14 mouse cellular contexts compared by ENCODE assay signal in genomic region chr12:75833960-75834729, GRCm38 (mm10). TPM values are rescaled to one million over a fixed set of nuclear protein-coding genes. Genes with fewer than 3 reads are reported as not detected.
DNase-seq lines count a peak whose midpoint lies in the region; ATAC-seq lines count a peak whose summit lies in the region.
"Had no signal": no experiment of that assay in that cellular context is flagged by ENCODE, and none has a peak within 500 bp of the region (broad histone marks: within the 10 kb centered on the region; RNA-seq: fewer than 3 reads in every experiment).

No protein-coding gene starts in this region.

- H3K4me1 ChIP-seq in heart, embryonic 11.5 days (ENCODE audit: control insufficient read depth, insufficient read depth, low read length) = peaks cover 46% of the 10 kb centered on the region
- H3K4me1 ChIP-seq in heart, embryonic 10.5 days = peaks cover 51% of the 10 kb centered on the region
- no peaks in the 10 kb centered on the region; the same call in 1 of the 2 replicates for H3K4me1 ChIP-seq in liver, embryonic 16.5 days (ENCODE audit: control insufficient read depth, low read depth, low read length)
- H3K4me1 ChIP-seq in liver, embryonic 12.5 days = peaks cover 17% of the 10 kb centered on the region
- H3K4me1 ChIP-seq in stomach, embryonic 14.5 days (ENCODE audit: control insufficient read depth, insufficient read depth, low read length) = peaks cover 36% of the 10 kb centered on the region

- no peak for ATAC-seq in heart, embryonic 11.5 days (replicated peaks; ENCODE audit: insufficient number of reproducible peaks, low FRiP score, low TSS enrichment)
- peak; percentile 32; the same call in 1 of the 2 replicates for ATAC-seq in liver, embryonic 16.5 days (ENCODE audit: low read depth)
- no peak for ATAC-seq in liver, embryonic 12.5 days
- no peak for ATAC-seq in stomach, embryonic 14.5 days (ENCODE audit: insufficient number of reproducible peaks, insufficient read depth, low FRiP score, low read depth)
- ATAC-seq: liver, postnatal 0 days had no signal

- no peaks in the 10 kb centered on the region for H3K9me3 ChIP-seq in heart, embryonic 11.5 days (replicated peaks; ENCODE audit: control insufficient read depth, low read length)
- H3K9me3 ChIP-seq in heart, embryonic 10.5 days = no peaks in the 10 kb centered on the region
- no peaks in the 10 kb centered on the region for H3K9me3 ChIP-seq in liver, embryonic 16.5 days (replicated peaks; ENCODE audit: control insufficient read depth, low read length)
- no peaks in the 10 kb centered on the region for H3K9me3 ChIP-seq in liver, embryonic 12.5 days (replicated peaks)
- no peaks in the 10 kb centered on the region for H3K9me3 ChIP-seq in stomach, embryonic 14.5 days (ENCODE audit: control insufficient read depth, low read depth, low read length)
- H3K9me3 ChIP-seq: forebrain, embryonic 12.5 days had no signal

- WGBS in heart, embryonic 11.5 days (ENCODE audit: insufficient replicate concordance) = 66% methylated on average over 14 of the region's 14 CpGs
- WGBS in heart, embryonic 10.5 days = 70% methylated on average over 14 of the region's 14 CpGs
- WGBS in liver, embryonic 16.5 days (ENCODE audit: insufficient replicate concordance) = 44% methylated on average over 14 of the region's 14 CpGs
- WGBS in liver, embryonic 12.5 days (ENCODE audit: insufficient replicate concordance) = 62% methylated on average over 14 of the region's 14 CpGs
- WGBS in stomach, embryonic 14.5 days = 54% methylated on average over 14 of the region's 14 CpGs

- no peaks in the 10 kb centered on the region for H3K36me3 ChIP-seq in heart, embryonic 11.5 days (ENCODE audit: control insufficient read depth, insufficient read depth, low read length)
- H3K36me3 ChIP-seq in heart, embryonic 10.5 days = no peaks in the 10 kb centered on the region
- H3K36me3 ChIP-seq in liver, embryonic 16.5 days (ENCODE audit: control insufficient read depth, insufficient read depth) = no peaks in the 10 kb centered on the region
- no peaks in the 10 kb centered on the region for H3K36me3 ChIP-seq in liver, embryonic 12.5 days
- H3K36me3 ChIP-seq in stomach, embryonic 14.5 days (ENCODE audit: control insufficient read depth, insufficient read depth, low read length) = no peaks in the 10 kb centered on the region
- H3K36me3 ChIP-seq: forebrain, embryonic 12.5 days had no signal

- no peaks in the 10 kb centered on the region for H3K27me3 ChIP-seq in heart, embryonic 11.5 days (ENCODE audit: control insufficient read depth, insufficient read depth, low read length)
- no peaks in the 10 kb centered on the region for H3K27me3 ChIP-seq in heart, embryonic 10.5 days (ENCODE audit: insufficient read depth, poor library complexity, severe bottlenecking)
- H3K27me3 ChIP-seq in liver, embryonic 16.5 days (ENCODE audit: control insufficient read depth, insufficient read depth, low read depth, low read length) = no peaks in the 10 kb centered on the region
- peaks cover 46% of the 10 kb centered on the region for H3K27me3 ChIP-seq in liver, embryonic 12.5 days (replicated peaks)
- H3K27me3 ChIP-seq in stomach, embryonic 14.5 days (ENCODE audit: control insufficient read depth, insufficient read depth, low read length) = no peaks in the 10 kb centered on the region
- H3K27me3 ChIP-seq: forebrain, embryonic 12.5 days had no signal

- no peak overlapping the region; the same call in 1 of the 2 replicates for H3K4me2 ChIP-seq in heart, embryonic 11.5 days
- H3K4me2 ChIP-seq in liver, embryonic 16.5 days (ENCODE audit: low read depth, low read length) = no peak overlapping the region
- H3K4me2 ChIP-seq in liver, embryonic 12.5 days = no peak overlapping the region
- peak overlapping the region; percentile 29 for H3K4me2 ChIP-seq in stomach, embryonic 14.5 days (replicated peaks; ENCODE audit: low read depth, low read length)
- H3K4me2 ChIP-seq: forebrain, embryonic 12.5 days had no signal

- H3K9ac ChIP-seq in heart, embryonic 11.5 days (ENCODE audit: low read depth, low read length) = no peak overlapping the region
- H3K9ac ChIP-seq in liver, embryonic 16.5 days (ENCODE audit: low read depth, low read length) = no peak overlapping the region
- H3K9ac ChIP-seq in liver, embryonic 12.5 days = no peak overlapping the region
- no peak overlapping the region for H3K9ac ChIP-seq in stomach, embryonic 14.5 days (replicated peaks; ENCODE audit: low read depth, low read length)
- H3K9ac ChIP-seq: forebrain, embryonic 12.5 days; liver, postnatal 0 days had no signal

- DNase-seq in heart, embryonic 10.5 days (ENCODE audit: low spot score) = no peak
- DNase-seq in hindlimb bud, embryonic 11.5 days (ENCODE audit: extremely low spot score, low read depth, low spot score) = peak; percentile 63
- DNase-seq in thymus, postnatal 4 days = no peak
- no peak for DNase-seq in thymus, postnatal 14 days
- DNase-seq: cerebellum, adult 9-10 months; heart, adult 11 months; liver, postnatal 0 days; midbrain, embryonic 14.5 days had no signal

- 0 out of 2 replicates have a peak overlapping the region, but pooled peaks have one; percentile 6 for H3K27ac ChIP-seq in heart, embryonic 11.5 days (ENCODE audit: low read depth, low read length)
- H3K27ac ChIP-seq in heart, embryonic 10.5 days = no peak overlapping the region
- no peak overlapping the region for H3K27ac ChIP-seq in liver, embryonic 16.5 days (ENCODE audit: low read length)
- no peak overlapping the region for H3K27ac ChIP-seq in liver, embryonic 12.5 days
- H3K27ac ChIP-seq in stomach, embryonic 14.5 days (ENCODE audit: low read length) = peak overlapping the region; percentile 59; the same call in 1 of the 2 replicates
- H3K27ac ChIP-seq: layer of hippocampus, adult 2 months had no signal

- no peak overlapping the region for H3K4me3 ChIP-seq in heart, embryonic 11.5 days (ENCODE audit: low read depth, low read length)
- no peak overlapping the region for H3K4me3 ChIP-seq in heart, embryonic 10.5 days
- no peak overlapping the region for H3K4me3 ChIP-seq in liver, embryonic 16.5 days (ENCODE audit: low read depth, low read length)
- H3K4me3 ChIP-seq in liver, embryonic 12.5 days = no peak overlapping the region
- H3K4me3 ChIP-seq in stomach, embryonic 14.5 days (ENCODE audit: low read depth, low read length) = no peak overlapping the region
- H3K4me3 ChIP-seq: forebrain, embryonic 12.5 days; layer of hippocampus, adult 2 months had no signal

RNA-seq across cellular contexts. Expression of gene Syne2, which starts 16.2 kb away (rescaled TPM):
- 45.2 and 64.1 TPM in 2 replicates for polyA plus RNA-seq in heart, embryonic 11.5 days (2014; fragmentation: Nextera tagmentation; extraction: Ambion mirVana)
- 62.4 and 67.6 TPM in 2 replicates for polyA plus RNA-seq in heart, embryonic 10.5 days (2016; fragmentation: Nextera tagmentation; extraction: Ambion mirVana)
- 6.1 TPM in 2 replicates for polyA plus RNA-seq in liver, embryonic 16.5 days (2015; fragmentation: Nextera tagmentation; extraction: Ambion mirVana)
- 11.2 and 11.3 TPM in 2 replicates for polyA plus RNA-seq in liver, embryonic 12.5 days (2016; fragmentation: Nextera tagmentation; extraction: Ambion mirVana)
- polyA plus RNA-seq in stomach, embryonic 14.5 days (2014; fragmentation: Nextera tagmentation; extraction: Ambion mirVana) = 63.6 and 64.2 TPM in 2 replicates

Comparison
In these comparisons a context has a peak if more than half of its experiments do, and no peak if none do; other contexts are left out.
1. H3K27ac ChIP-seq: peak in heart, embryonic 11.5 days (single experiment) and stomach, embryonic 14.5 days (single experiment); none in heart, embryonic 10.5 days (single experiment), liver, embryonic 16.5 days (single experiment) and liver, embryonic 12.5 days (single experiment).